Mouse (Mus musculus) E14TG2a.4 (cell line): ENCODE measurements around the gene Sun1.

Source experiments
- CTCF ChIP-seq: conservative IDR thresholded peaks from 2 replicates; pipeline ENCODE4 v1.5.1; 2014; ENCODE audit warnings: low read length
- POU5F1 ChIP-seq: IDR thresholded peaks from 2 replicates; pipeline ENCODE4 v1.6.1; 2014; ENCODE audit warnings: low read length, borderline replicate concordance

DNA sequence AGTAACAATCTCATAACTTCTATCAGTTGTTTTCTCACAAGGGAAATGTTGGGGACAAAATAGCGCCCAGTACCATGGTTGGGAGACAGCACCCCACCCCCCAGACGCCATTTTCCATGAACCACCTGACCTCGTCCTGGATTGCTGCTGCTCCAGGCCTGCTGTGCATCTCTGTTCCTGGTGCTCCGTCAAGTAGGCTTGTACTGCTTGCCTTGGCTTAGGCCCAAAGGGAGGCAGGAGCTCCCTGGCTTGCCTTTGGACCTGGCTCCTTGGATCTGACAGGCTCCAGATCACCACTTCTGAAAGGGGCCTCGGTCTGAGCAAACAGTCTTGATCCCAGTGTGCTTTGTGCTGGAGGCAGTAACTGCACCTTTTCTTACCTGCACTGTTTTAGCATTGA, 59.4 kb downstream of the Sun1 start:
- TF ChIP-seq POU5F1 (no peak), CTCF (no peak)
